In the genomic region with DNA sequence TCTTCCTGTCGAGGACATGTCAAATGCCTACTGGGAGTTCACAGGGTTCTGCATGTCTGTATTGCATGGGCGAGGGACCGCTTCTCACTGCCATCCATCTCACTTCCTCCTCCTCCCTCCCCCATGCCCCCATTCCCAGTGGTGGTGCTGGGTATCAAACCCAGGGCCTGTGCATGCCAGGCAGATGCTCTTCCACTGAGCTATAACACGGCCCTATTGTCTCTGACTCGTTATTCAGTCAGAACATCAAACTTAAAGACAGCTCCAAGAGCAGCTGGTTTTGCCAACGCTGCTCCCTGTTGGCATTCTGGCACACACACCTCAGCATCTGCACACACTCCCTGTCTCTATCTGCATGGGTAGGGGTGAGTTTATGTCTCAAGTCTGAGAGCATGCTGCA, we compare ENCODE assay signal across 16 mouse cellular contexts.
DNase-seq lines count a peak whose midpoint lies in the region; ATAC-seq and TF ChIP-seq lines count a peak whose summit lies in the region.
"Had no signal": no experiment of that assay in that cellular context is flagged by ENCODE, and none has a peak within 500 bp of the region (broad histone marks: within the 10 kb centered on the region; RNA-seq: fewer than 3 reads in every experiment).

No protein-coding gene starts in this region.

- peak overlapping the region; percentile 31; the same call in 1 of the 2 replicates for H3K27ac ChIP-seq in forebrain, embryonic 12.5 days
- H3K27ac ChIP-seq in forebrain, postnatal 0 days (ENCODE audit: low read depth, low read length) = no peak overlapping the region
- H3K27ac ChIP-seq in intestine, embryonic 15.5 days = 0 out of 2 replicates have a peak overlapping the region, but pooled peaks have one; percentile 89
- no peak overlapping the region for H3K27ac ChIP-seq in intestine, embryonic 16.5 days (ENCODE audit: low read length)
- 0 out of 2 replicates have a peak overlapping the region, but pooled peaks have one; percentile 6 for H3K27ac ChIP-seq in forebrain, embryonic 16.5 days (ENCODE audit: low read length)
- H3K27ac ChIP-seq in midbrain, embryonic 16.5 days (ENCODE audit: low read length) = peak overlapping the region; percentile 51
- H3K27ac ChIP-seq in liver, embryonic 11.5 days (ENCODE audit: low read depth, low read length) = no peak overlapping the region
- H3K27ac ChIP-seq: limb, embryonic 13.5 days had no signal

- DNase-seq in forebrain, postnatal 0 days = no peak
- no peak for DNase-seq in liver, embryonic 11.5 days (ENCODE audit: low spot score)
- no peak for DNase-seq in natural killer cell, adult 2 months (ENCODE audit: low spot score in 2 of 2)
- DNase-seq: cerebellum, adult 11 months; gastrocnemius, postnatal 25 days; kidney, postnatal 4 days; lung, adult 18-20 months; thymus, postnatal 36 days had no signal

- no peak overlapping the region for H3K9ac ChIP-seq in forebrain, embryonic 12.5 days
- H3K9ac ChIP-seq in forebrain, postnatal 0 days = no peak overlapping the region
- no peak overlapping the region for H3K9ac ChIP-seq in intestine, embryonic 15.5 days
- H3K9ac ChIP-seq in intestine, embryonic 16.5 days (ENCODE audit: low read depth, low read length) = no peak overlapping the region
- H3K9ac ChIP-seq in forebrain, embryonic 16.5 days (replicated peaks; ENCODE audit: low read depth, low read length) = no peak overlapping the region
- H3K9ac ChIP-seq in midbrain, embryonic 16.5 days (ENCODE audit: low read depth, low read length) = no peak overlapping the region
- H3K9ac ChIP-seq in liver, embryonic 11.5 days (ENCODE audit: low read depth, low read length) = no peak overlapping the region
- H3K9ac ChIP-seq: limb, embryonic 13.5 days had no signal

- peaks cover 8% of the 10 kb centered on the region; the same call in 1 of the 2 replicates for H3K36me3 ChIP-seq in forebrain, embryonic 12.5 days (replicated peaks)
- H3K36me3 ChIP-seq in forebrain, postnatal 0 days (ENCODE audit: insufficient read depth) = no peaks in the 10 kb centered on the region
- H3K36me3 ChIP-seq in intestine, embryonic 15.5 days = no peaks in the 10 kb centered on the region
- H3K36me3 ChIP-seq in intestine, embryonic 16.5 days (ENCODE audit: control insufficient read depth, insufficient read depth, low read length) = no peaks in the 10 kb centered on the region
- no peaks in the 10 kb centered on the region for H3K36me3 ChIP-seq in forebrain, embryonic 16.5 days (ENCODE audit: control insufficient read depth, insufficient read depth)
- no peaks in the 10 kb centered on the region; the same call in 1 of the 2 replicates for H3K36me3 ChIP-seq in midbrain, embryonic 16.5 days (ENCODE audit: control insufficient read depth, insufficient read depth, low read length)
- no peaks in the 10 kb centered on the region; the same call in 1 of the 2 replicates for H3K36me3 ChIP-seq in liver, embryonic 11.5 days (ENCODE audit: control insufficient read depth, insufficient read depth, low read length)

- peaks cover 77% of the 10 kb centered on the region for H3K4me1 ChIP-seq in forebrain, embryonic 12.5 days
- H3K4me1 ChIP-seq in forebrain, postnatal 0 days (ENCODE audit: insufficient read depth) = peaks cover 24% of the 10 kb centered on the region
- H3K4me1 ChIP-seq in intestine, embryonic 15.5 days (replicated peaks) = peaks cover 59% of the 10 kb centered on the region
- peaks cover 60% of the 10 kb centered on the region for H3K4me1 ChIP-seq in intestine, embryonic 16.5 days (ENCODE audit: control insufficient read depth, insufficient read depth, low read length)
- H3K4me1 ChIP-seq in forebrain, embryonic 16.5 days (replicated peaks; ENCODE audit: control insufficient read depth, insufficient read depth, low read length) = peaks cover 47% of the 10 kb centered on the region
- H3K4me1 ChIP-seq in midbrain, embryonic 16.5 days (ENCODE audit: control insufficient read depth, insufficient read depth, low read length) = peaks cover 39% of the 10 kb centered on the region
- peaks cover 10% of the 10 kb centered on the region; the same call in 1 of the 2 replicates for H3K4me1 ChIP-seq in liver, embryonic 11.5 days (replicated peaks; ENCODE audit: control insufficient read depth, insufficient read depth, low read length)

- no peaks in the 10 kb centered on the region for H3K27me3 ChIP-seq in forebrain, embryonic 12.5 days
- no peaks in the 10 kb centered on the region for H3K27me3 ChIP-seq in forebrain, postnatal 0 days (ENCODE audit: insufficient read depth, low read length)
- H3K27me3 ChIP-seq in intestine, embryonic 15.5 days (replicated peaks) = no peaks in the 10 kb centered on the region
- no peaks in the 10 kb centered on the region for H3K27me3 ChIP-seq in intestine, embryonic 16.5 days (replicated peaks; ENCODE audit: control insufficient read depth, insufficient read depth, low read length)
- H3K27me3 ChIP-seq in forebrain, embryonic 16.5 days (replicated peaks; ENCODE audit: control insufficient read depth, insufficient read depth, low read length) = no peaks in the 10 kb centered on the region
- no peaks in the 10 kb centered on the region for H3K27me3 ChIP-seq in midbrain, embryonic 16.5 days (ENCODE audit: control insufficient read depth, insufficient read depth, low read depth, low read length)
- no peaks in the 10 kb centered on the region for H3K27me3 ChIP-seq in liver, embryonic 11.5 days (replicated peaks; ENCODE audit: control insufficient read depth, insufficient read depth, low read length)
- H3K27me3 ChIP-seq: limb, embryonic 13.5 days had no signal

- H3K4me3 ChIP-seq in forebrain, embryonic 12.5 days (replicated peaks) = no peak overlapping the region
- no peak overlapping the region for H3K4me3 ChIP-seq in forebrain, postnatal 0 days (ENCODE audit: low read depth, low read length)
- H3K4me3 ChIP-seq in intestine, embryonic 15.5 days (replicated peaks) = no peak overlapping the region
- H3K4me3 ChIP-seq in intestine, embryonic 16.5 days (ENCODE audit: low read length) = no peak overlapping the region
- no peak overlapping the region for H3K4me3 ChIP-seq in forebrain, embryonic 16.5 days (replicated peaks; ENCODE audit: low read length)
- H3K4me3 ChIP-seq in midbrain, embryonic 16.5 days (ENCODE audit: low read depth, low read length) = no peak overlapping the region
- no peak overlapping the region for H3K4me3 ChIP-seq in liver, embryonic 11.5 days (ENCODE audit: low read depth, low read length)
- H3K4me3 ChIP-seq: limb, embryonic 13.5 days had no signal

- no peaks in the 10 kb centered on the region for H3K9me3 ChIP-seq in forebrain, embryonic 12.5 days
- no peaks in the 10 kb centered on the region for H3K9me3 ChIP-seq in forebrain, postnatal 0 days (ENCODE audit: low read length)
- no peaks in the 10 kb centered on the region for H3K9me3 ChIP-seq in intestine, embryonic 15.5 days
- H3K9me3 ChIP-seq in intestine, embryonic 16.5 days (ENCODE audit: control insufficient read depth, low read length) = no peaks in the 10 kb centered on the region
- no peaks in the 10 kb centered on the region for H3K9me3 ChIP-seq in forebrain, embryonic 16.5 days (ENCODE audit: control insufficient read depth, low read length)
- H3K9me3 ChIP-seq in midbrain, embryonic 16.5 days (replicated peaks; ENCODE audit: control insufficient read depth, low read length, poor library complexity, severe bottlenecking) = no peaks in the 10 kb centered on the region
- no peaks in the 10 kb centered on the region for H3K9me3 ChIP-seq in liver, embryonic 11.5 days (ENCODE audit: control insufficient read depth, low read length)
- H3K9me3 ChIP-seq: G1E; limb, embryonic 13.5 days had no signal

- no peak for ATAC-seq in forebrain, embryonic 12.5 days (ENCODE audit: low FRiP score)
- ATAC-seq in forebrain, postnatal 0 days = no peak
- ATAC-seq in intestine, embryonic 15.5 days = no peak
- no peak for ATAC-seq in intestine, embryonic 16.5 days
- ATAC-seq in forebrain, embryonic 16.5 days = no peak
- ATAC-seq in midbrain, embryonic 16.5 days = no peak
- ATAC-seq in liver, embryonic 11.5 days (replicated peaks; ENCODE audit: low FRiP score) = no peak
- ATAC-seq: intestine, postnatal 0 days had no signal

- no peak for TF ChIP-seq CTCF in forebrain, postnatal 0 days (IDR thresholded peaks at IDR 0.05; ENCODE audit: low read depth)

- WGBS in forebrain, embryonic 12.5 days = 70% methylated on average over 6 of the region's 6 CpGs
- 57% methylated on average over 6 of the region's 6 CpGs for WGBS in forebrain, postnatal 0 days
- WGBS in intestine, embryonic 15.5 days = 81% methylated on average over 6 of the region's 6 CpGs
- 76% methylated on average over 6 of the region's 6 CpGs for WGBS in intestine, embryonic 16.5 days
- WGBS in forebrain, embryonic 16.5 days = 54% methylated on average over 6 of the region's 6 CpGs
- WGBS in midbrain, embryonic 16.5 days = 67% methylated on average over 6 of the region's 6 CpGs
- WGBS in liver, embryonic 11.5 days = 87% methylated on average over 6 of the region's 6 CpGs

- no peak overlapping the region for H3K4me2 ChIP-seq in forebrain, embryonic 12.5 days
- no peak overlapping the region for H3K4me2 ChIP-seq in forebrain, postnatal 0 days (ENCODE audit: low read depth)
- H3K4me2 ChIP-seq in intestine, embryonic 15.5 days (replicated peaks) = no peak overlapping the region
- no peak overlapping the region for H3K4me2 ChIP-seq in intestine, embryonic 16.5 days (ENCODE audit: low read depth, low read length)
- no peak overlapping the region for H3K4me2 ChIP-seq in forebrain, embryonic 16.5 days (ENCODE audit: low read length)
- H3K4me2 ChIP-seq in midbrain, embryonic 16.5 days (ENCODE audit: low read length) = no peak overlapping the region
- H3K4me2 ChIP-seq in liver, embryonic 11.5 days = no peak overlapping the region
- H3K4me2 ChIP-seq: limb, embryonic 13.5 days had no signal

Comparison
In these comparisons a context has a peak if more than half of its experiments do, and no peak if none do; other contexts are left out.
1. H3K27ac ChIP-seq: peak in forebrain, embryonic 12.5 days (single experiment), intestine, embryonic 15.5 days (single experiment), forebrain, embryonic 16.5 days (single experiment) and midbrain, embryonic 16.5 days (single experiment); none in forebrain, postnatal 0 days (single experiment), intestine, embryonic 16.5 days (single experiment) and liver, embryonic 11.5 days (single experiment).